Mouse (Mus musculus) myocyte (in vitro differentiated cells): Measurements from ENCODE around the gene Eef1akmt2. TPM values are rescaled to one million over a fixed set of nuclear protein-coding genes. Genes with fewer than 3 reads are reported as not detected.

Experiments used
- H3K27me3 ChIP-seq: one replicate; pipeline ENCODE4 v1.6.1; 2011; ENCODE audit not compliant: control insufficient read depth, insufficient read depth, insufficient read length
- H3K36me3 ChIP-seq: one replicate; pipeline ENCODE4 v1.6.1; 2011; ENCODE audit not compliant: control insufficient read depth, insufficient read depth
- H3K4me2 ChIP-seq: one replicate; pipeline ENCODE4 v1.6.1; 2011; ENCODE audit warnings: low read depth, control low read depth
- H3K4me3 ChIP-seq: one replicate; pipeline ENCODE4 v1.5.1; 2011; ENCODE audit warnings: mild to moderate bottlenecking, control low read depth, moderate library complexity
- H3K79me2 ChIP-seq: one replicate; pipeline ENCODE4 v1.6.1; 2011; ENCODE audit not compliant: control insufficient read depth, insufficient read depth
- H3ac ChIP-seq: one replicate; pipeline ENCODE4 v1.6.1; 2011; ENCODE audit not compliant: control insufficient read depth, insufficient read length
- CEBPB ChIP-seq: IDR thresholded peaks from 2 replicates; pipeline ENCODE4 v1.6.1; 2011; ENCODE audit warnings: mild to moderate bottlenecking, moderate library complexity; ENCODE audit not compliant: poor library complexity, insufficient read depth, severe bottlenecking
- E2F4 ChIP-seq: IDR thresholded peaks from one replicate; pipeline ENCODE4 v1.6.1; 2011; ENCODE audit warnings: mild to moderate bottlenecking, control low read depth, moderate library complexity; ENCODE audit not compliant: insufficient read depth
- MAX ChIP-seq: IDR thresholded peaks from one replicate; pipeline ENCODE4 v1.6.1; 2011; ENCODE audit warnings: low read depth, mild to moderate bottlenecking, control low read depth
- MYOD1 ChIP-seq, 3 experiments: IDR thresholded peaks; one replicate each; pipeline ENCODE4 v1.6.1; 2011; ENCODE audit warnings: control low read depth in 2 of 3, low read depth in 2 of 3, mild to moderate bottlenecking in 2 of 3, moderate library complexity in 1 of 3; ENCODE audit not compliant: insufficient read length in 2 of 3, control insufficient read depth in 1 of 3
- MYOG ChIP-seq, 3 experiments: IDR thresholded peaks; one replicate each; pipeline ENCODE4 v1.6.1; 2011; ENCODE audit warnings: control low read depth in 2 of 3, low read depth in 2 of 3, mild to moderate bottlenecking in 2 of 3; ENCODE audit not compliant: insufficient read length in 2 of 3, control insufficient read depth in 1 of 3, insufficient read depth in 1 of 3
- POLR2A ChIP-seq: IDR thresholded peaks from one replicate; pipeline ENCODE4 v1.6.1; 2011; ENCODE audit warnings: low read depth, mild to moderate bottlenecking, control low read depth, moderate library complexity; ENCODE audit not compliant: insufficient read length
- POLR2AphosphoS2 ChIP-seq: IDR thresholded peaks from one replicate; pipeline ENCODE4 v1.6.1; 2011; ENCODE audit warnings: low read depth, control low read depth; ENCODE audit not compliant: insufficient read length
- REST ChIP-seq: IDR thresholded peaks from one replicate; pipeline ENCODE4 v1.6.1; 2011; ENCODE audit warnings: mild to moderate bottlenecking, control low read depth, moderate library complexity; ENCODE audit not compliant: insufficient read depth, insufficient read length
- SRF ChIP-seq: IDR thresholded peaks from one replicate; pipeline ENCODE4 v1.6.1; 2011; ENCODE audit warnings: low read depth; ENCODE audit not compliant: control insufficient read depth, insufficient read length
- TCF12 ChIP-seq: IDR thresholded peaks from one replicate; pipeline ENCODE4 v1.6.1; 2011; ENCODE audit warnings: mild to moderate bottlenecking, control low read depth; ENCODE audit not compliant: poor library complexity, insufficient read depth, severe bottlenecking
- TCF3 ChIP-seq: IDR thresholded peaks from one replicate; pipeline ENCODE4 v1.6.1; 2011; ENCODE audit warnings: low read depth, control low read depth; ENCODE audit not compliant: insufficient read length
- USF1 ChIP-seq: IDR thresholded peaks from one replicate; pipeline ENCODE4 v1.6.1; 2011; ENCODE audit warnings: low read depth, mild to moderate bottlenecking, control low read depth, moderate library complexity
- polyA plus RNA-seq: library from polyadenylated mRNA; unstranded; fragments of >200 nt; fragmentation: generic; extraction: Trizol; gene quantifications from one replicate; pipeline ENCODE4 v1.2.1, GENCODE M21; 2012; ENCODE audit warnings: missing spikeins

Eef1akmt2 gene
- polyA plus RNA-seq: 10.8 TPM

GRCm38 (mm10) chr7:132852173-132852844 is at the start of gene Eef1akmt2:
TSS of gene Eef1akmt2 (minus strand) at chr7:132852673.
- Histone ChIP-seq H3K79me2 (no peaks in the 10 kb centered on the region), H3K27me3 (no peaks in the 10 kb centered on the region)
- TF ChIP-seq MYOD1 (IDR thresholded peaks at IDR 0.05; ENCODE audit: control insufficient read depth in 1 of 3, insufficient read length in 2 of 3, low read depth in 2 of 3): peak in 1 of 3 experiments; percentile 6
- TF ChIP-seq E2F4: no peak
- TF ChIP-seq SRF: no peak
- no peak for TF ChIP-seq MAX
- no peak for TF ChIP-seq USF1
- no peak for TF ChIP-seq CEBPB
- TF ChIP-seq TCF3: no peak
- TF ChIP-seq TCF12: no peak
- peak; percentile 71 for TF ChIP-seq POLR2A
- peak; percentile 65 for TF ChIP-seq POLR2AphosphoS2

GRCm38 (mm10) chr7:132900826-132901531 is 48.5 kb upstream of the Eef1akmt2 start:
- Histone ChIP-seq H3K4me2 (no peak overlapping the region), H3K79me2 (no peaks in the 10 kb centered on the region), H3K27me3 (no peaks in the 10 kb centered on the region), H3K4me3 (no peak overlapping the region), H3K36me3 (no peaks in the 10 kb centered on the region), H3ac (no peak overlapping the region)
- TF ChIP-seq MYOD1 (IDR thresholded peaks at IDR 0.05; ENCODE audit: control insufficient read depth in 1 of 3, insufficient read length in 2 of 3, low read depth in 2 of 3): no peak
- no peak for TF ChIP-seq POLR2AphosphoS2
- TF ChIP-seq MYOG (IDR thresholded peaks at IDR 0.05; ENCODE audit: control insufficient read depth in 1 of 3, insufficient read depth in 1 of 3, insufficient read length in 2 of 3, low read depth in 2 of 3): no peak
- TF ChIP-seq CEBPB: no peak
- no peak for TF ChIP-seq REST
- TF ChIP-seq TCF3: no peak
- TF ChIP-seq MAX: no peak
- no peak for TF ChIP-seq POLR2A
- no peak for TF ChIP-seq E2F4
- TF ChIP-seq TCF12: no peak
- no peak for TF ChIP-seq SRF
- TF ChIP-seq USF1: no peak

More at GRCm38 (mm10) chr7:132852173-132852844, at the start of gene Eef1akmt2:
- Histone ChIP-seq H3ac (peak within 1 kb of the TSS; percentile 17), H3K36me3 (peaks cover 9% of the 10 kb centered on the region), H3K4me3 (peak within 1 kb of the TSS; percentile 48), H3K4me2 (peak within 1 kb of the TSS; percentile 68)

GRCm38 (mm10) chr7:132898234-132898633 is 45.8 kb upstream of the Eef1akmt2 start:
- no peak overlapping the region for H3K4me2 ChIP-seq
- H3K4me3 ChIP-seq: no peak overlapping the region
- no peaks in the 10 kb centered on the region for H3K27me3 ChIP-seq
- no peaks in the 10 kb centered on the region for H3K36me3 ChIP-seq
- no peaks in the 10 kb centered on the region for H3K79me2 ChIP-seq
- TF ChIP-seq SRF (no peak), POLR2A (no peak), CEBPB (no peak), TCF3 (no peak)
- no peak overlapping the region for H3ac ChIP-seq

- TF ChIP-seq MYOG (IDR thresholded peaks at IDR 0.05; ENCODE audit: control insufficient read depth in 1 of 3, insufficient read depth in 1 of 3, insufficient read length in 2 of 3, low read depth in 2 of 3) (no peak), POLR2AphosphoS2 (no peak), TCF3 (no peak), USF1 (no peak), REST (no peak), E2F4 (no peak), MYOD1 (IDR thresholded peaks at IDR 0.05; ENCODE audit: control insufficient read depth in 1 of 3, insufficient read length in 2 of 3, low read depth in 2 of 3) (no peak), POLR2A (no peak), MAX (no peak), TCF12 (no peak), CEBPB (no peak), SRF (no peak)
- no peaks in the 10 kb centered on the region for H3K79me2 ChIP-seq
- H3K36me3 ChIP-seq: no peaks in the 10 kb centered on the region
- no peak overlapping the region for H3ac ChIP-seq
- H3K4me2 ChIP-seq: no peak overlapping the region
- H3K27me3 ChIP-seq: no peaks in the 10 kb centered on the region
- no peak overlapping the region for H3K4me3 ChIP-seq
Observed at GRCm38 (mm10) chr7:132897258-132897657, 44.8 kb upstream of the Eef1akmt2 start.
